Comparison of ENCODE assay signal across 8 mouse cellular contexts in the genomic region with DNA sequence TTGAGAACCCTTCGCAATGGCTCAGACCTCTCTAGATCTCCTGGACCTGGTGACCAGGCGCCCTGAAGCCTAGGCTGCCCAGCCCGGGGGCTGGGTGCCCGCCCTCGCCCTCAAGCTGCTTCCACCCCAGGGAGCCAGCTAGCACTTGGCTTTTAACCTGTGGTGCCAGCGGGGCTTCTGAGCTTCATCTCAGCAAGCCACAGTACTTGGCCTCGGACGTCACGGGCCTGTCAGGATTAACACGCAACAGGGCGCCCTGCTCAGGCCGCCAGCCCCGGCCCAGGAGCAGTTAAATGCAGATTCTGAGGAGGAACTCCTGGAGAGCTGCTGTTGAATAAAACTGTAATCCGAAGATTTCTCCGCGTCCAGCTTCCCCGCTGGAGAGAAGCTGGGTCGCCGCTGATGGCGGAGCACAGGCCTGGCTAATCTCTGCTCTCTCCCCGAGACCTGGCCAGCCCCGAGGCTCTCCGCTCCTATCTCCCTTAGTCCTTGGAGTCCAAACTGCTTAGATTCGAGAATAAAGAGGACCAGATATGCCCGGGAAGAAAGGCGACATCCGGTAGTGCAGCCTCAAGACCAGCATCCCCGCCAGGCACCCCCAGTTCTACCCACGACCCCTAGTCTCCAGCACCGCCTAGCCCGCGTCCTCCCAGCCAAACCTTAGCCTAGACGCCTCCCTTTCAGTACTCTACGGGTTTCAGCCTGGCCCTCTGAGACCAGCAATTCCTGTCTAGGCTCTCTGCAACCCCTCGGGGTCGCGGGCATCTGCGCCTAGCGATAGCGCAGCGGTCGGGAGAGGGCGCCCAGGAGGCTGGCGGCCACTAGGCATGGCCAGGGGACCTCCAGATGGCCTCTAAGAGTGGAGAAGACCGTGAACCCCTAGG. TPM values are rescaled to one million over a fixed set of nuclear protein-coding genes. Genes with fewer than 3 reads are reported as not detected.
DNase-seq lines count a peak whose midpoint lies in the region; ATAC-seq lines count a peak whose summit lies in the region.

No protein-coding gene starts in this region.

- peaks cover 24% of the 10 kb centered on the region; the same call in 1 of the 2 replicates for H3K4me1 ChIP-seq in kidney, embryonic 14.5 days (ENCODE audit: control insufficient read depth, insufficient read depth, low read length)
- H3K4me1 ChIP-seq in heart, embryonic 13.5 days, result peaks cover 74% of the 10 kb centered on the region
- peaks cover 10% of the 10 kb centered on the region; the same call in 1 of the 2 replicates for H3K4me1 ChIP-seq in limb, embryonic 11.5 days (ENCODE audit: control insufficient read depth, insufficient read depth, low read length)

- intact Hi-C loops in left cerebral cortex, postnatal 10 days (cut with DNase I), result no loop called here

- H3K4me3 ChIP-seq in kidney, embryonic 14.5 days (ENCODE audit: low read length), result peak overlapping the region; percentile 31
- peak overlapping the region; percentile 84 for H3K4me3 ChIP-seq in heart, embryonic 13.5 days
- H3K4me3 ChIP-seq in limb, embryonic 11.5 days (ENCODE audit: low read depth, low read length), result peak overlapping the region; percentile 16; the same call in 1 of the 2 replicates

- no peaks in the 10 kb centered on the region for H3K27me3 ChIP-seq in kidney, embryonic 14.5 days (ENCODE audit: control insufficient read depth, insufficient read depth, low read length)
- no peaks in the 10 kb centered on the region for H3K27me3 ChIP-seq in heart, embryonic 13.5 days (replicated peaks)
- peaks cover 20% of the 10 kb centered on the region for H3K27me3 ChIP-seq in limb, embryonic 11.5 days (ENCODE audit: control insufficient read depth, insufficient read depth, low read length)

- 24% methylated on average over 45 of the region's 45 CpGs for WGBS in kidney, embryonic 14.5 days
- WGBS in heart, embryonic 13.5 days, result 13% methylated on average over 45 of the region's 45 CpGs
- 16% methylated on average over 45 of the region's 45 CpGs for WGBS in limb, embryonic 11.5 days

- H3K4me2 ChIP-seq in kidney, embryonic 14.5 days (replicated peaks; ENCODE audit: low read depth, low read length), result peak overlapping the region; percentile 60
- H3K4me2 ChIP-seq in heart, embryonic 13.5 days, result peak overlapping the region; percentile 70
- peak overlapping the region; percentile 38; the same call in 1 of the 2 replicates for H3K4me2 ChIP-seq in limb, embryonic 11.5 days (ENCODE audit: low read depth, severe bottlenecking)

- H3K27ac ChIP-seq in kidney, embryonic 14.5 days (ENCODE audit: low read depth, low read length), result peak overlapping the region; percentile 83
- peak overlapping the region; percentile 92 for H3K27ac ChIP-seq in heart, embryonic 13.5 days (replicated peaks)
- no peak overlapping the region; the same call in 1 of the 2 replicates for H3K27ac ChIP-seq in limb, embryonic 11.5 days (replicated peaks; ENCODE audit: low read depth, low read length)

- H3K36me3 ChIP-seq in kidney, embryonic 14.5 days (ENCODE audit: control insufficient read depth, insufficient read depth, low read length), result peaks cover 20% of the 10 kb centered on the region
- H3K36me3 ChIP-seq in heart, embryonic 13.5 days, result peaks cover 39% of the 10 kb centered on the region
- no peaks in the 10 kb centered on the region for H3K36me3 ChIP-seq in limb, embryonic 11.5 days (ENCODE audit: control insufficient read depth, insufficient read depth, low read length)

- no peak for DNase-seq in kidney, adult 9 months
- DNase-seq in cerebellum, postnatal 36 days, result peak; percentile 56 to 73
- peak; percentile 61 for DNase-seq in limb, embryonic 11.5 days (ENCODE audit: low spot score)
- peak; percentile 61 for DNase-seq in neural tube, embryonic 10.5 days (ENCODE audit: extremely low spot score, low spot score)
- no peak for DNase-seq in left cerebral cortex, postnatal 10 days (ENCODE audit: extremely low spot score in 1 of 2, low spot score in 2 of 2)
- DNase-seq in thymus, postnatal 0 days (ENCODE audit: low spot score), result no peak

- ATAC-seq in kidney, embryonic 14.5 days (ENCODE audit: low FRiP score, low TSS enrichment), result 0 out of 2 replicates have a peak, but pooled peaks have one; percentile 6
- no peak; the same call in 1 of the 2 replicates for ATAC-seq in heart, embryonic 13.5 days (ENCODE audit: extremely low read depth, insufficient number of reproducible peaks, low FRiP score, low TSS enrichment)
- ATAC-seq in limb, embryonic 11.5 days (ENCODE audit: insufficient number of reproducible peaks, low FRiP score, low TSS enrichment, low read depth), result 0 out of 2 replicates have a peak, but pooled peaks have one; percentile 45

- H3K9me3 ChIP-seq in kidney, embryonic 14.5 days (ENCODE audit: control insufficient read depth, low read length), result no peaks in the 10 kb centered on the region
- no peaks in the 10 kb centered on the region for H3K9me3 ChIP-seq in heart, embryonic 13.5 days
- no peaks in the 10 kb centered on the region for H3K9me3 ChIP-seq in limb, embryonic 11.5 days (ENCODE audit: control insufficient read depth, low read length)

- H3K9ac ChIP-seq in kidney, embryonic 14.5 days (ENCODE audit: low read depth, low read length), result peak overlapping the region; percentile 65
- peak overlapping the region; percentile 86 for H3K9ac ChIP-seq in heart, embryonic 13.5 days
- peak overlapping the region; percentile 30; the same call in 1 of the 2 replicates for H3K9ac ChIP-seq in limb, embryonic 11.5 days (ENCODE audit: low read length)

RNA-seq across cellular contexts. Expression of gene Meis1, which starts 11.0 kb away (rescaled TPM):
- 54.6 and 109 TPM in 2 replicates for polyA plus RNA-seq in kidney, embryonic 14.5 days (2014; fragmentation: Nextera tagmentation; extraction: Ambion mirVana)
- 65.4 and 68.5 TPM in 2 replicates for polyA plus RNA-seq in heart, embryonic 13.5 days (2015; fragmentation: Nextera tagmentation; extraction: Ambion mirVana)
- polyA plus RNA-seq in limb, embryonic 11.5 days (2014; fragmentation: Nextera tagmentation; extraction: Ambion mirVana), result 69.8 and 85.0 TPM in 2 replicates
- total RNA-seq in left cerebral cortex, postnatal 10 days (2021), result 1 to 10 TPM; 4.0 to 6.9 TPM
- 15.6 and 16.5 TPM in 2 replicates for polyA plus RNA-seq in thymus, postnatal 0 days (2015; fragmentation: Nextera tagmentation; extraction: Ambion mirVana)

Comparison
In these comparisons a context has a peak if more than half of its experiments do, and no peak if none do; other contexts are left out.
1. H3K4me3 ChIP-seq: peak in every context shown above with its lines; median percentile 84 in heart, embryonic 13.5 days; 31 in kidney, embryonic 14.5 days; 16 in limb, embryonic 11.5 days.
2. H3K9ac ChIP-seq: peak in every context shown above with its lines; median percentile 86 in heart, embryonic 13.5 days; 65 in kidney, embryonic 14.5 days; 30 in limb, embryonic 11.5 days.
3. DNase-seq: peak in cerebellum, postnatal 36 days (2 of 2), limb, embryonic 11.5 days (single experiment) and neural tube, embryonic 10.5 days (single experiment); none in kidney, adult 9 months (single experiment), left cerebral cortex, postnatal 10 days (0 of 2) and thymus, postnatal 0 days (single experiment).
4. Peak in every context shown above with its lines, with median percentiles within 50 percentile points of each other: H3K4me2 ChIP-seq.